Mouse (Mus musculus): ENCODE results near the gene Carm1. TPM values are rescaled to one million over a fixed set of nuclear protein-coding genes. Genes with fewer than 3 reads are reported as not detected.
"Not testable (repeated sequence)": the region's sequence is repeated elsewhere in the genome, so short reads cannot be mapped to it uniquely, and the experiment has no call there.

Carm1 gene
- polyA plus RNA-seq, 1 experiment from 2014 or later, result 42.0 TPM

DNA sequence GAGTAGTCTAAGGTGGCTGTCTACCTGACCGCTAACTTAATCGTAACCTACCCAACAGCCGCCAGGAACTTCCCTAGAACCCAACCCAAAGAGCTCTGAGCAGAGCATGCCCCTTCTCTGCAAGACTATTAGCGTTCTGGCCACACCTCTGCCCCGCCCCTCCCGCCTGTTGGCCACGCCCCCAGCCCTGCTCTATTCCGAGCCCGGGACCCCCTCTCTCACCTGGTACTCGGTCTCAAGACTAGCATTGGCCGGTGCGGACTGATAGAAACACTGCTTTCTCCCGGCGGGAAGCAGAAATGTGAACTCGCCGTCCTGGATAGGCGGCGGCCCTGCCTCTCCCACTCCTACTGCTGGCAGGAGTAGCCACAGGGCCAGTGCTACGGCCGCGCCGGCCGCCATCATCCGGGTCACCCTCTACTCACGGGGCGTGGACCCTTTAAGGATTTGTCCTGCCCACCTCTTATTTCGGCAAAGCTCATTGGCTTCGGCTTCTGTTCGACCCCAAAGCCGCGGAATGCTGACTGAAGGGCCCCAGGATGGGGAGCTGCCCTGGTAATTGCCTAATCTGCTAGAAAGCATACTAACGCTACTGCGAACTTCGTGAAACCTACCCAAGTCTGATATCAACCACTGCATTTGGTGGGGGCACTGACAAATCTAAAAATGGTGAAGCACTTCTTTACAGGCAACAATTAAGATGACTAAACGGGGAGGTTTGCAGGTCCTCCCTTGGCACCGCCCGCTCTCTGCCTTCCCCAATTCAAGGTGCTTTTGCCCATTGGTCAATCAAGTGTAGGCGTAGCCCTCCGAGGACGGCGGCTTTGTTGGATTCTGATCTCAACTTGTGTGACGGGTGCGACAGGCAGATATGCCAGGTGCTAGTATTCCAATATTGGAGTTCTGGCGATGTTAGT lies 36.7 kb upstream of the Carm1 start, which contains the start of gene Tmed1:
Tmed1 (minus strand) TSS at position 481 of the 917 bp plus-strand sequence.
- Histone ChIP-seq H3K4me1 (ENCODE audit: control insufficient read depth, insufficient read depth, low read length) (peaks cover 11% of the 10 kb centered on the region), H3K9ac (replicated peaks; ENCODE audit: low read length) (peak within 1 kb of the TSS; percentile 72), H3K4me2 (ENCODE audit: low read length) (peak within 1 kb of the TSS; percentile 56), H3K27ac (replicated peaks; ENCODE audit: low read depth, low read length) (peak within 1 kb of the TSS; percentile 92), H3K27me3 (ENCODE audit: control insufficient read depth, insufficient read depth, low read length) (no peaks in the 10 kb centered on the region), H3K4me3 (replicated peaks; ENCODE audit: low read depth, low read length) (peak within 1 kb of the TSS; percentile 72), H3K9me3 (ENCODE audit: control insufficient read depth, low read length) (no peaks in the 10 kb centered on the region), H3K36me3 (ENCODE audit: control insufficient read depth, insufficient read depth, low read length) (peaks cover 40% of the 10 kb centered on the region)
- under 1% methylated on average over 44 of the region's 44 CpGs for WGBS
- ATAC-seq (ENCODE audit: low FRiP score, low TSS enrichment) (peak; percentile 94), DNase-seq (peak; percentile 96)

DNA sequence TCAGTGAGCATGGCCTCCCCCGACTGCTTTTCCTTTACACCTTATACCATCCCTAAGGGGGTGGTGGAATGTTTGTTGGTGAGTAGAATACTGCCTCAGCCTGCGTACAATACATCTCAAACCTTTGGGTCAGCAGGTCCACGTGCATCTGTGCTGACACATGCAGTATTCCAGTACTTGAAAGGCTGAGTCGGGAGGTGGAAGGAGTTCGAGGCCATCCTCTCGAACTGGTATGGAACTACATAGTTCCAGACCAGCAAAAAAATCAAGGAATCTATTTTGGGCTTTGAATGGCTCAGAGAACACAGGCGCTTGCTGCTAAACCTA lies 36.0 kb upstream of the Carm1 start:
- H3K4me3 ChIP-seq (replicated peaks; ENCODE audit: low read depth, low read length), result peak overlapping the region; percentile 72
- 6% methylated on average over 7 of the region's 7 CpGs for WGBS
- ATAC-seq (ENCODE audit: low FRiP score, low TSS enrichment) (no peak; the same call in 1 of the 2 replicates), DNase-seq (no peak)
- H3K9me3 ChIP-seq (ENCODE audit: control insufficient read depth, low read length), result no peaks in the 10 kb centered on the region
- H3K27ac ChIP-seq (replicated peaks; ENCODE audit: low read depth, low read length), result peak overlapping the region; percentile 92
- H3K27me3 ChIP-seq (ENCODE audit: control insufficient read depth, insufficient read depth, low read length), result no peaks in the 10 kb centered on the region
- H3K4me2 ChIP-seq (ENCODE audit: low read length), result peak overlapping the region; percentile 56
- peak overlapping the region; percentile 72 for H3K9ac ChIP-seq (replicated peaks; ENCODE audit: low read length)
- peaks cover 34% of the 10 kb centered on the region for H3K36me3 ChIP-seq (ENCODE audit: control insufficient read depth, insufficient read depth, low read length)
- peaks cover 11% of the 10 kb centered on the region for H3K4me1 ChIP-seq (ENCODE audit: control insufficient read depth, insufficient read depth, low read length)

DNA sequence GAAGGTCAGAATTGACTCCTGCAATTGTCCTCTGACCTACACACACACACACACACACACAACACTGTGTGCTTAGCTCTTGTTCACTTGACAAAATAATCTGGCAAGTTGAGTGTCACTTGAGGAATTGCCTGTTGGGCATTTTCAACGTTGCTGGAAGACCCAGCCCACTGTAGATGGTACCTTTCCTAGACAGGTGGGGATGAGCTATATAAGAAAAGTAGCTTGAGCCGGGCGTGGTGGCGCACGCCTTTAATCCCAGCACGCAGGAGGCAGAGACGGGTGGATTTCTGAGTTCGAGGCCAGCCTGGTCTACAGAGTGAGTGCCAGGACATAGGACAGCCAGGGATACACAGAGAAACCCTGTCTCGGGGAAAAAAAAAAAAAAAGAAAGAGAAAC lies 35.6 kb upstream of the Carm1 start:
- ATAC-seq (ENCODE audit: low FRiP score, low TSS enrichment) (no peak), DNase-seq (no peak)
- H3K4me2 ChIP-seq (ENCODE audit: low read length), result peak overlapping the region; percentile 56
- H3K27me3 ChIP-seq (ENCODE audit: control insufficient read depth, insufficient read depth, low read length), result no peaks in the 10 kb centered on the region
- peaks cover 30% of the 10 kb centered on the region for H3K36me3 ChIP-seq (ENCODE audit: control insufficient read depth, insufficient read depth, low read length)
- H3K4me3 ChIP-seq (replicated peaks; ENCODE audit: low read depth, low read length), result peak overlapping the region; percentile 72
- peak overlapping the region; percentile 72 for H3K9ac ChIP-seq (replicated peaks; ENCODE audit: low read length)
- H3K9me3 ChIP-seq (ENCODE audit: control insufficient read depth, low read length), result no peaks in the 10 kb centered on the region
- H3K27ac ChIP-seq (replicated peaks; ENCODE audit: low read depth, low read length), result peak overlapping the region; percentile 92; the same call in 1 of the 2 replicates
- H3K4me1 ChIP-seq (ENCODE audit: control insufficient read depth, insufficient read depth, low read length), result peaks cover 11% of the 10 kb centered on the region
- WGBS, result 77% methylated on average over 9 of the region's 9 CpGs

DNA sequence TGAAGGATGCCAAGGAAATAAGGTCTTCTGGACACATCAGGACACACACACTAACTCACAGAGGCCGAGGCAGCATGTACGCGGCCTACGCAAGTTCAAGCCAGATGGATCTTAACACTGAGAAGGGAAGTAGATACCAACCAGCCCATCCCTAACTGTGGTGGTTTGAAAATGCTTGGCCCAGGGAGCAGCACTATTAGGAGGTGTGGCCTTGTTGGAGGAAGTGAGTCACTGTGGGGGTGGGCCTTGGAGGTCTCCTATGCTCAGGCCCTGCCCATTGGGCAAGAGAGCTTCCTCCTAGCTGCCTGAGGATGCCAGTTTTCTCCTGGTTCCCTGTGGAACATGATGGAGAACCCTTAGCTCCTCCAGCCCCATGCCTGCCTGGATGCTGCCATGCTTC lies 33.2 kb upstream of the Carm1 start:
- ATAC-seq (ENCODE audit: low FRiP score, low TSS enrichment) (no peak), DNase-seq (no peak)
- peaks cover 11% of the 10 kb centered on the region for H3K4me1 ChIP-seq (ENCODE audit: control insufficient read depth, insufficient read depth, low read length)
- no peak overlapping the region for H3K4me2 ChIP-seq (ENCODE audit: low read length)
- no peak overlapping the region for H3K27ac ChIP-seq (replicated peaks; ENCODE audit: low read depth, low read length)
- H3K4me3 ChIP-seq (replicated peaks; ENCODE audit: low read depth, low read length), result no peak overlapping the region
- WGBS, result 97% methylated on average over 4 of the region's 4 CpGs
- H3K27me3 ChIP-seq (ENCODE audit: control insufficient read depth, insufficient read depth, low read length), result no peaks in the 10 kb centered on the region
- peaks cover 6% of the 10 kb centered on the region for H3K36me3 ChIP-seq (ENCODE audit: control insufficient read depth, insufficient read depth, low read length)
- no peaks in the 10 kb centered on the region for H3K9me3 ChIP-seq (ENCODE audit: control insufficient read depth, low read length)
- no peak overlapping the region for H3K9ac ChIP-seq (replicated peaks; ENCODE audit: low read length)

DNA sequence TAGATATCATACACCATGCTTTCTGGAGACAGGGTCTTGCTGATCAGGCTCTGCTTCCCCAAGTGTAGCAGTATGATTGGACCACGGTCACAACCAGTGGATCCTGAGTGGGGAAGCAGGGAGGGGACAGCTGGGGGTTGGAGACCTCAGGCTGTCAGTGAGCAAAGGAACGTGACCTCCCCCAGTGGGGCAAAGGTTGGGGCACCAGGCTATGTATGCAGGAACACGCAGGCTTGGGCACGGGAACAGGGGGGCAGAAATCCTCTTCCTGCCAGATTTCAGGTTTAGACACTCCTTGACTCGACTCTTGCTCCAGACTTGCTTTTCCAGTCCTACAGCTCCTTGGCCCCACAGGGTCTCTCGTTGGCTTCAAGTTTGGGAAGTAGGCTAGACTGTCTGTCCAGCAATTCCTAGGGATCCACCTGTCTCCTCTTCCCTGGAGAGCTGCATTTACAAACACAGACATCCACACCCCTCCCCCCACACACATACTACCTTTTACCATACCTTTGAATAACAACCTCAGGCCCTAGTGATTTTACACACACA lies 28.7 kb upstream of the Carm1 start:
- no peak for ATAC-seq (ENCODE audit: low FRiP score, low TSS enrichment)
- no peaks in the 10 kb centered on the region for H3K27me3 ChIP-seq (ENCODE audit: control insufficient read depth, insufficient read depth, low read length)
- DNase-seq, result no peak
- no peaks in the 10 kb centered on the region for H3K4me1 ChIP-seq (ENCODE audit: control insufficient read depth, insufficient read depth, low read length)
- H3K27ac ChIP-seq (replicated peaks; ENCODE audit: low read depth, low read length), result no peak overlapping the region
- no peak overlapping the region for H3K4me2 ChIP-seq (ENCODE audit: low read length)
- H3K4me3 ChIP-seq (replicated peaks; ENCODE audit: low read depth, low read length), result no peak overlapping the region
- no peak overlapping the region for H3K9ac ChIP-seq (replicated peaks; ENCODE audit: low read length)
- H3K9me3 ChIP-seq (ENCODE audit: control insufficient read depth, low read length), result no peaks in the 10 kb centered on the region
- WGBS, result 85% methylated on average over 6 of the region's 6 CpGs
- H3K36me3 ChIP-seq (ENCODE audit: control insufficient read depth, insufficient read depth, low read length), result no peaks in the 10 kb centered on the region

DNA sequence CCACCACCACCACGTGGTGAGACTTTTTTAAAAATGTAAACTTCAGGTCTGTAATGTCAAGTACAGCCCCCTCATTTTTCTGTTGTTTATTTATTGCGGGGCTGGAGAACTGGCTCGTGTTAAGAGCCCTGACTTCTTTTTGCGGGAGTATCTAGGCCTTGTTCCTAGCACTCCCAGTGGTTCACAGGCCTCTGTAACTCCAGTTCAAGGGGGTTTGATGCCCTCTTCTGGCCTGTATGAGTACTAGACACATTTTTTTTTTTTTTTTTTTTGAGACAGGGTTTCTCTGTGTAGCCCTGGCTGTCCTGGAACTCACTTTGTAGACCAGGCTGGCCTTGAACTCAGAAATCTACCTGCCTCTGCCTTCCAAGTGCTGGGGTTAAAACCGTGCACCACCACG lies 28.0 kb upstream of the Carm1 start:
- WGBS, result 87% methylated on average over 6 of the region's 6 CpGs
- not testable (repeated sequence) for H3K4me2 ChIP-seq (ENCODE audit: low read length); H3K4me1 ChIP-seq (ENCODE audit: control insufficient read depth, insufficient read depth, low read length); H3K27me3 ChIP-seq (ENCODE audit: control insufficient read depth, insufficient read depth, low read length); DNase-seq; H3K36me3 ChIP-seq (ENCODE audit: control insufficient read depth, insufficient read depth, low read length); H3K27ac ChIP-seq (replicated peaks; ENCODE audit: low read depth, low read length); H3K4me3 ChIP-seq (replicated peaks; ENCODE audit: low read depth, low read length); H3K9me3 ChIP-seq (ENCODE audit: control insufficient read depth, low read length); H3K9ac ChIP-seq (replicated peaks; ENCODE audit: low read length); ATAC-seq (ENCODE audit: low FRiP score, low TSS enrichment)

DNA sequence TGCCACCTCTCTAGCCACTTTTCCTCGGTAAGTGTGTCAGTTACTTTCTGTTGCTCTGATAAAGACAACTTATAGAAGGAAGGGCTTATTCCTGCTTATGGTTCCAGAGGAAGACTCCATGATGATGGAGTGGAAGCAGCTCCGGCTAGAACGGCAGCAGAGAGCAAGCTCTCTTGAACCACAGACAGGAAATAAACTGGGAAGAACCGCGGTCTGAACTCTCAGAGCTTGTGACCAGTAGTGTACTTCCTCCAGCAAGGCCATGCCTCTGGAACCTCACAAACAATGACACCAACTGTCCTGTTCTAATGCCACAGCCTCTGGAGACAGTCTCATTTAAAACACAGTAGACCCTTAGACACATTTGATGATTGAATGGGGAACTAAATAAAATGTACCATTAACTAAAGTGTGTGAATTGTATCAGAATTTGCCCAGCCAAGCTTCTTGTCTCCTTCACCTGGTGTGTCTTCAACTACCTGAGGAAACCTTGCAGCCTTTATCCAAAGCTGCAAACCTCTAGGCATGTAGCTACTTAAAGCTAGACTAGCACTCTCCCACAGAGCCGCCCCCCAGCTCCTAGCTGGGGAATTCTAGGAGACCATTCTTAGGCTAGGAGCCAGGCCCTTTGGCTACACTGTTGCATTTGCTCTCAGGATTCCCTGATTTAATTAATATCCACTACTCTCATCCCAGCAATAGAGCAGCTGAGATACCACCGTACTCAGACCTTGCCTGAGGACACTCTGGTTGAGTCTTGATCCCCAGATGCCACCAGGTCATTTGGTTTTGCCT lies 21.4 kb upstream of the Carm1 start:
- ATAC-seq (ENCODE audit: low FRiP score, low TSS enrichment) (no peak), DNase-seq (no peak)
- H3K36me3 ChIP-seq (ENCODE audit: control insufficient read depth, insufficient read depth, low read length), result no peaks in the 10 kb centered on the region
- no peaks in the 10 kb centered on the region for H3K4me1 ChIP-seq (ENCODE audit: control insufficient read depth, insufficient read depth, low read length)
- H3K9me3 ChIP-seq (ENCODE audit: control insufficient read depth, low read length), result no peaks in the 10 kb centered on the region
- 84% methylated on average over 7 of the region's 7 CpGs for WGBS
- H3K27me3 ChIP-seq (ENCODE audit: control insufficient read depth, insufficient read depth, low read length), result no peaks in the 10 kb centered on the region
- H3K9ac ChIP-seq (replicated peaks; ENCODE audit: low read length), result no peak overlapping the region
- no peak overlapping the region for H3K4me3 ChIP-seq (replicated peaks; ENCODE audit: low read depth, low read length)
- H3K27ac ChIP-seq (replicated peaks; ENCODE audit: low read depth, low read length), result no peak overlapping the region
- H3K4me2 ChIP-seq (ENCODE audit: low read length), result no peak overlapping the region

DNA sequence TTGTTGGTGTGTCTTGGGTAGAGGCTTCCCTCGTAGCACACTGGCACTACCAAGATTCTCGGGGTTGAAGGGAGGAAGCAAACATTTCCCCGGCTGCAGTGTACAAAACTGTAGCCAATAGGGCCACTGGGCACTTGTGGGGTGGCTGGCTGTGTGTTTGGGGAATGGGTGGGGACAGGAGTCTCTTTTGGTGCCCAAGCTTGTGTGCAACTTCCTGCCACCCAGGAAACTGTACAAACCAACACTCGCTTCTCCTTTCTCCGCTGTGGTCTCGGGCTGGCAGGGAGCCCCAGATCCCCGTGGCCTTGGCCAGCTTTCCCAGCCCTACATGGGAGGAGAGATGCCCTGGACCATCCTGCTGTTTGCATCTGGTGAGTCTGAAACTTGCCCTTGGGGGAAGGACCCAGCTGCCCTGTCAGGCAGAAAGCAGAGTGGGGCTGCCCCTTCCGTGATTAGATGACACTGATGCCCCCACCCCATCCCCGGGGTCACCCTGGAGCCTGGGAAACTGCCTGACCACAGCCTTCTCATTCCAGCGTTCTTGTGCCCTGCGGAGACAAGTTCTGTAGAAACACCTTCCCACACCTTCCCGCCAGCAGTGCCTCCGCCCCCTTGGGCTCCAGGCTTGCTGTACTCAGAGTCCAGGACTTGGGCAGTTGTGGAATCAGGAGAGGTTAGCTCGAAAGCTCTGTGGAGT lies 20.6 kb upstream of the Carm1 start, which contains the start of gene AB124611:
AB124611 (plus strand) TSS at position 240 of the 697 bp plus-strand sequence.
- ATAC-seq (ENCODE audit: low FRiP score, low TSS enrichment), result no peak
- Histone ChIP-seq H3K9ac (replicated peaks; ENCODE audit: low read length) (no peak within 1 kb of the TSS), H3K27ac (replicated peaks; ENCODE audit: low read depth, low read length) (no peak within 1 kb of the TSS), H3K4me3 (replicated peaks; ENCODE audit: low read depth, low read length) (no peak within 1 kb of the TSS), H3K27me3 (ENCODE audit: control insufficient read depth, insufficient read depth, low read length) (no peaks in the 10 kb centered on the region), H3K4me1 (ENCODE audit: control insufficient read depth, insufficient read depth, low read length) (no peaks in the 10 kb centered on the region), H3K4me2 (ENCODE audit: low read length) (no peak within 1 kb of the TSS), H3K36me3 (ENCODE audit: control insufficient read depth, insufficient read depth, low read length) (no peaks in the 10 kb centered on the region), H3K9me3 (ENCODE audit: control insufficient read depth, low read length) (no peaks in the 10 kb centered on the region)
- 76% methylated on average over 14 of the region's 14 CpGs for WGBS
- no peak for DNase-seq

All from midbrain, embryonic 14.5 days (tissue).